Comparison of ENCODE assay signal across 27 mouse cellular contexts in the genomic region with DNA sequence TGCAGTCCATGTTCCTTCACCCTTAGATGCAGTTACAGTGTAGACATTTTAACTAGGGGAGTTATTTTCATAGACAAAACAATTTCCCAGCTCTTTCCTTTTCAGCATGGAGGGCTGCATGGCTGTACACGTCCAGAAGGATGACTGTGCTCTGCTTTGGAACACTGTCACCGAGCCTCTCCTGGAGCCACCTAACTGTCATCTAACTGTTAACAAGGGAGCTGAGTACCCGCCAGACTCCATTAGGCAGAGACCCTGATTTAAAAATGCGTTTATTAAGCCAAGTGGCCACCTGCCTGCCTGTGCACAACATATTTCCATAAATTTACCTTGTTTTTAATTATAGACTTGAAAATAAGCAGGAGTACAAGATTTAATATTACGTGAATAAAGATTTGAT.
"Had no signal": no experiment of that assay in that cellular context is flagged by ENCODE, and none has a peak within 500 bp of the region (broad histone marks: within the 10 kb centered on the region; RNA-seq: fewer than 3 reads in every experiment).

No protein-coding gene starts in this region.

- H3K4me2 ChIP-seq: heart, embryonic 12.5 days; hindbrain, embryonic 12.5 days; hindbrain, embryonic 14.5 days; kidney, embryonic 15.5 days; limb, embryonic 13.5 days; limb, embryonic 15.5 days; liver, embryonic 12.5 days had no signal

- H3K9ac ChIP-seq: heart, embryonic 12.5 days; hindbrain, embryonic 12.5 days; hindbrain, embryonic 14.5 days; kidney, embryonic 15.5 days; limb, embryonic 13.5 days; limb, embryonic 15.5 days; liver, embryonic 12.5 days; liver, embryonic 14.5 days had no signal

- H3K4me3 ChIP-seq: gastrocnemius, adult 2 months; heart, embryonic 10.5 days; heart, embryonic 12.5 days; hindbrain, embryonic 10.5 days; hindbrain, embryonic 12.5 days; kidney, embryonic 15.5 days; limb, embryonic 13.5 days; limb, embryonic 15.5 days; liver, embryonic 12.5 days had no signal

- H3K4me1 ChIP-seq: heart, embryonic 10.5 days; limb, embryonic 13.5 days; limb, embryonic 15.5 days; liver, embryonic 12.5 days had no signal

- H3K27me3 ChIP-seq: heart, embryonic 12.5 days; hindbrain, embryonic 12.5 days; kidney, embryonic 15.5 days; limb, embryonic 13.5 days; limb, embryonic 15.5 days; liver, embryonic 12.5 days had no signal

- H3K36me3 ChIP-seq: heart, embryonic 10.5 days; heart, embryonic 12.5 days; hindbrain, embryonic 10.5 days; hindbrain, embryonic 12.5 days; kidney, embryonic 15.5 days; limb, embryonic 13.5 days; limb, embryonic 15.5 days; liver, embryonic 12.5 days had no signal

- H3K27ac ChIP-seq: gastrocnemius, adult 2 months; heart, embryonic 10.5 days; hindbrain, embryonic 10.5 days; hindbrain, embryonic 12.5 days; hindbrain, embryonic 14.5 days; kidney, embryonic 15.5 days; kidney, postnatal 0 days; limb, embryonic 13.5 days; limb, embryonic 15.5 days; liver, embryonic 12.5 days; liver, embryonic 14.5 days had no signal

- DNase-seq: gastrocnemius, adult 2 months; gastrocnemius, postnatal 10 days; gastrocnemius, postnatal 25 days; heart, adult 18-20 months; heart, postnatal 10 days; heart, postnatal 4 days; kidney, adult 11 months; kidney, adult 2 months; kidney, adult 9 months; kidney, postnatal 14 days; kidney, postnatal 36 days; layer of hippocampus, adult 9-11 months; layer of hippocampus, postnatal 36 days; left cerebral cortex, postnatal 4 days had no signal

- H3K9me3 ChIP-seq: heart, embryonic 10.5 days; heart, embryonic 12.5 days; hindbrain, embryonic 10.5 days; hindbrain, embryonic 12.5 days; kidney, embryonic 15.5 days; limb, embryonic 13.5 days; limb, embryonic 15.5 days; liver, embryonic 12.5 days had no signal

- ATAC-seq: hindbrain, embryonic 16.5 days; intestine, embryonic 16.5 days; liver, embryonic 12.5 days had no signal
